Mouse (Mus musculus) liver, adult 2 months (tissue): Measurements from ENCODE around the gene Slc25a48. TPM values are rescaled to one million over a fixed set of nuclear protein-coding genes. Genes with fewer than 3 reads are reported as not detected.

Experiments
- DNase-seq: peaks from one replicate; pipeline ENCODE4 v3.0.0-alpha.2; 2011; ENCODE audit warnings: low read depth, low spot score; ENCODE audit errors: extremely low read depth
- H3K27ac ChIP-seq: fragments of 200-500 bp; replicated peaks from 2 replicates; pipeline ENCODE4 v1.5.1; 2012; ENCODE audit warnings: low read depth, mild to moderate bottlenecking, control low read depth, inconsistent platforms, low read length; ENCODE audit not compliant: insufficient read depth
- H3K27me3 ChIP-seq: fragments of 200-500 bp; 2 replicates; pipeline ENCODE4 v1.6.1; 2012; ENCODE audit warnings: mild to moderate bottlenecking, moderate library complexity, low read length, inconsistent platforms; ENCODE audit not compliant: control insufficient read depth, insufficient read depth
- H3K36me3 ChIP-seq: fragments of 200-500 bp; 2 replicates; pipeline ENCODE4 v1.6.1; 2012; ENCODE audit warnings: low read length, inconsistent platforms; ENCODE audit not compliant: control insufficient read depth, insufficient read depth
- H3K4me1 ChIP-seq: fragments of 200-500 bp; 2 replicates; pipeline ENCODE4 v1.6.1; 2011; ENCODE audit warnings: low read length; ENCODE audit not compliant: control insufficient read depth, insufficient read depth
- H3K4me3 ChIP-seq: fragments of 200-500 bp; 2 replicates; pipeline ENCODE4 v1.5.1; 2011; ENCODE audit warnings: low read depth, mild to moderate bottlenecking, control low read depth, low read length, moderate library complexity; ENCODE audit not compliant: insufficient read depth
- H3K79me2 ChIP-seq: fragments of 200-500 bp; 2 replicates; pipeline ENCODE4 v1.6.1; 2012; ENCODE audit warnings: inconsistent platforms, mild to moderate bottlenecking, low read length, moderate library complexity; ENCODE audit not compliant: control insufficient read depth, insufficient read depth
- H3K9ac ChIP-seq: fragments of 200-500 bp; 2 replicates; pipeline ENCODE4 v1.6.1; 2012; ENCODE audit warnings: low read depth, mild to moderate bottlenecking, control low read depth, inconsistent platforms, low read length
- CTCF ChIP-seq: fragments of 200-500 bp; IDR thresholded peaks from 2 replicates; pipeline ENCODE4 v1.5.1; 2011; ENCODE audit warnings: low read depth, low read length, control low read depth
- POLR2A ChIP-seq: fragments of 200-500 bp; IDR thresholded peaks from 2 replicates; pipeline ENCODE4 v1.6.1; 2011; ENCODE audit warnings: low read length, control low read depth; ENCODE audit not compliant: insufficient read depth; ENCODE audit errors: extremely low read depth
- WGBS: fragments of 180-500 bp; shearing (Covaris S2); methylation state at CpG from one replicate; pipeline ENCODE4 v1.1.7; 2018; 5-methylcytosine and 5-hydroxymethylcytosine counted together
- polyA plus RNA-seq: library from polyadenylated mRNA; depleted of rRNA; stranded (reverse); fragments of >200 nt; gene quantifications from 2 replicates; pipeline ENCODE4 v1.2.3, GENCODE M21; 2012
- total RNA-seq: library from RNA; depleted of rRNA; stranded (reverse); fragments of >200 nt; gene quantifications from 2 replicates; pipeline ENCODE4 v1.2.3, GENCODE M21; 2014

Gene Slc25a48
- total and polyA plus RNA-seq, 2 experiments = 3.7 to 5.4 TPM

DNA sequence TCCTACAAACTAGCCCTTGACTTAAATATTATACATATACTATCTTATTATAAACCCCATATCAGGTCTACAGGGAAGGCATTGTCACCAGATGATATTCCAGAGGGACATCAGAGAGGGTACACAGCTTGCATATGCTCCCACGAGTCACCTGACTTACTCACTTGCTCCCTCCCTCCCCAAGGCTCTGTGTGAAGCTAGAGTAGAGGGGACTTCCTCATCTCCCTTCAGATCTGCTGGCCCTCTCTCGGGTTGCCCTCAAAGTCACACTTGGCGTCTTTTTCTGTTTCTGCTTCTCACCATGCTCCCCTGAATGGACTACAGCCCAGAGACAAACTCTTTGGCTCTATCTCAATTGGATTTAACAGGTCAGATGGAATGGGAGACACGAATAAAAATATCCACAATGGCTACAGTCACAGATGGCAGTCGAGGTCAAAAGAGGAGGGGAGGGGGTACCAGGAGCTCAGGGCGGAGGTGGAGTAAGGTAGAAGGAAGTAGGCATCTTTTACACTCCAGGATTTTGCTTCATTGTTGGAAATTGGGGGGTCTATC, 63.8 kb downstream of the Slc25a48 start:
- 68% methylated on average over 6 of the region's 6 CpGs for WGBS

DNA sequence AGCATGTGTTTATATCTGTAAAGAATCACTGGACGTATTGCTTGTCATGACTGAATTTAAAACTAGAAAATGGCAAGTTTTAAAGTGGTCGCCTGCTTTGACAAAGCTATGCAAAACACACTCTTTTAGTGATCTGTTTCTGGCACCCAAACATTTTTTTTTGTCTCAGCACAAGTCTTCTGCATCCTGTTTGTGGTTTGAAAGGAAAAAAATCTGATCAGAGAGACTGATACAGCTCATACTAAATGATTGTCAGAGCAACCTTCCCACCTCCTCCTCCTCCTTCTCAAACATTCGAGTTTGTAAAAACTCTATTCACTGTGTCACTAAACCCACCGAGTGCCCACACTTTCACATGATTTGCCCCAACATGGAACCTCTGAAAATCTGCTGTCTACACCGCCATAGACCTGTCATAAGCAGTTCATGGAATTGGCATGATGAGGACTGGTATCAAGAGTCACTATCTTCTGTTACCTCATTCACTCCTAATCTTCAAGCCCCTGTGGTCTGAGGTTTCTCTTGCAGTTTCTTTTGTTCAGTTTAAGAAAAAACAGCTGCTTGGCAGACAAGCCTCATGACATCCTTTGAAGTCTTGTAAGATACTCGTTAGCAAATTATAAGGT, 68.8 kb downstream of the Slc25a48 start:
- no peak for TF ChIP-seq POLR2A
- TF ChIP-seq CTCF = no peak
- Histone ChIP-seq H3K79me2 (no peaks in the 10 kb centered on the region), H3K4me1 (no peaks in the 10 kb centered on the region), H3K27me3 (no peaks in the 10 kb centered on the region), H3K9ac (no peak overlapping the region), H3K27ac (no peak overlapping the region), H3K36me3 (no peaks in the 10 kb centered on the region), H3K4me3 (no peak overlapping the region)
- 80% methylated on average over 6 of the region's 6 CpGs for WGBS
- DNase-seq = no peak

More for the DNA sequence above, 63.8 kb downstream of the Slc25a48 start:
- Histone ChIP-seq H3K27ac (no peak overlapping the region), H3K4me3 (no peak overlapping the region), H3K79me2 (no peaks in the 10 kb centered on the region), H3K9ac (no peak overlapping the region), H3K4me1 (no peaks in the 10 kb centered on the region), H3K27me3 (no peaks in the 10 kb centered on the region), H3K36me3 (no peaks in the 10 kb centered on the region)
- TF ChIP-seq CTCF = no peak
- no peak for TF ChIP-seq POLR2A
- DNase-seq = no peak

DNA sequence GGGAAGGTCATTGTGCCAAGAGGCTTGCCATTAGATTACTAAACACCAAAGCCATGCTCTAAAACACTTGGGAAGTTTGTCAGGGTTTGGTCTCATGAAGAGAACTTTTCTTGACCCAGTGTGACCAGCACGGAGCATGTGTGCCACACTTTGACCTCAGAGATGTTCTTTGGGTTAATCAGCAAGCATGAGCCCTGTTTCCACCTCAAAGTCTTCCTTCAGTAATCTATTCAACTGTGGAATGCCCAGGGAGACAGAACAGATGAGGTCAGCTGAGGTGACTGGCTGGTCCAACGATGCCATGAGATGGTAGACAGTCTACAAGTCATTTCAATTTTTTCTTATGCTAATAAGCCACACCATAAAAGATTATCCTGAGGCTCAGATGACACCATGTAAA, 71.6 kb downstream of the Slc25a48 start:
- WGBS = 88% methylated on average over 2 of the region's 2 CpGs
- no peak for DNase-seq

DNA sequence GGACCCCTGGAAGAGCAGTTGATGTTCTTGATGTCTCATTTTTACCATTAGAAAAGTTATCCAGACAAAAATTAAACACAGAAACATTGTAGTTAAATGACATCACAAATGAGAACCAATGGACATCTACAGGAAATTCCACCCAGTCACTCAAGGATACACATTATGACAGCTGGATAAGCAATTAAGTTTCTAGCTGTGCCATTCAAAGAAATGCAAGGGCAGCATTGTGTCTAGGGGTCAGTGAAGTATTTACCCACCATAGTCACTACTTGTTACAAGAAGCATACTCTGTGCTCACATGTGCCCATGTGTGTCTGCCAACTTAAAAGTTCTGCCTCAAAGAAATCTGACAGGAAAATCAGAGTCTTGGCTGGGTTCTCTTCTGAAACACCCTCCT, 75.4 kb downstream of the Slc25a48 start:
- TF ChIP-seq POLR2A (no peak), CTCF (no peak)
- DNase-seq = no peak
- H3K79me2 ChIP-seq = no peaks in the 10 kb centered on the region
- no peak overlapping the region for H3K9ac ChIP-seq
- no peaks in the 10 kb centered on the region for H3K4me1 ChIP-seq
- H3K4me3 ChIP-seq = no peak overlapping the region
- H3K27ac ChIP-seq = no peak overlapping the region
- no peaks in the 10 kb centered on the region for H3K36me3 ChIP-seq
- H3K27me3 ChIP-seq = no peaks in the 10 kb centered on the region

More for the DNA sequence above, 71.6 kb downstream of the Slc25a48 start:
- TF ChIP-seq CTCF = no peak
- no peak for TF ChIP-seq POLR2A
- Histone ChIP-seq H3K4me1 (no peaks in the 10 kb centered on the region), H3K36me3 (no peaks in the 10 kb centered on the region), H3K9ac (no peak overlapping the region), H3K4me3 (no peak overlapping the region), H3K27ac (no peak overlapping the region), H3K27me3 (no peaks in the 10 kb centered on the region), H3K79me2 (no peaks in the 10 kb centered on the region)

DNA sequence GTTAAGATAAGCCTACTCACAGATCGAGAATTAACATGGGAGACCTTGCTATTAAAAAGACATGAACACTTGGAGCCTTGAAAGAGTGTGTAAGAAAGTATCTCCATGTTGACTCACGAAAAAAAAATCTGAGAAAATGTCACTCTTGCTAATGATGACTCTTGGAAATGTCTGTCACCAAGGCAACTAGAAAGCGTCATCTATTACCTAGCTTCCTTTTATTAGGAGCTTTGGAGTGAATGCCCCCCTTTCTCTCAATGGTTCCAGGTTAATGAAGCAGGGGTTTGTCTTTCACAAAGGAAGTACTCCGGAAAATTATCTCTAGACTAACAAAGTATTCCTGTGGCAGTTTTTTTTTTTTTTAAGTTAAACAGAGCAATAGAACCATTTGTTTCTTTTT, 78.2 kb downstream of the Slc25a48 start:
- Histone ChIP-seq H3K4me3 (no peak overlapping the region), H3K4me1 (no peaks in the 10 kb centered on the region), H3K36me3 (no peaks in the 10 kb centered on the region), H3K79me2 (no peaks in the 10 kb centered on the region), H3K27me3 (no peaks in the 10 kb centered on the region), H3K9ac (no peak overlapping the region), H3K27ac (no peak overlapping the region)
- TF ChIP-seq CTCF (no peak), POLR2A (no peak)
- DNase-seq = no peak
- 70% methylated on average over 4 of the region's 4 CpGs for WGBS

DNA sequence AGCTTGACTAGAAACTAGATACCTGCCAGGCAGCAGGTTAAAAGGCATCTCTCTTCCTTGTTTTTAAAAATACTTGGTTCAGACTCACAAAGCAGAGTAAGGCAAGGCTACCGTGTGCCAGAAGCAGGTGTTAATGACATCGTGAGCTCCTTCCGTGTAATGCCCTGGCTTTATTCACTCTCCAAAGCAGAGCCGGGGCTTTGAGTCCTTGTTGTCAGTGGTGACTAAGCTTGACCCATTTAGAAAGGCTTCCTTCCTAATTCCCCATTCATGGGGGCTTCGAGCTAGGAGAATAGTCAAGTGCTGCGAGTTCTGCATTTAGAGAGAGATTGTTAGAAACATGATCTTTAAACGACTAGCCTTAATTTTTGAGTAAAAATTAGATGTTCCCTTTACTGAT, 78.7 kb downstream of the Slc25a48 start:
- TF ChIP-seq POLR2A = no peak
- TF ChIP-seq CTCF = no peak
- Histone ChIP-seq H3K9ac (no peak overlapping the region), H3K27me3 (no peaks in the 10 kb centered on the region), H3K4me3 (no peak overlapping the region), H3K36me3 (no peaks in the 10 kb centered on the region), H3K79me2 (no peaks in the 10 kb centered on the region), H3K27ac (no peak overlapping the region), H3K4me1 (no peaks in the 10 kb centered on the region)
- WGBS = 61% methylated on average over 7 of the region's 7 CpGs
- no peak for DNase-seq
